Mouse (Mus musculus): ENCODE results near the gene Kat7.

Kat7 gene

GRCm38 (mm10) chr11:95310007-95310647, at the start of gene Kat7:
Gene Kat7, minus strand, starts transcription at chr11:95310246.
- peak; percentile 100 for DNase-seq (ENCODE audit: low read depth, low spot score)

GRCm38 (mm10) chr11:95358263-95358662, 48.2 kb upstream of the Kat7 start:
- DNase-seq (ENCODE audit: low read depth, low spot score) = no peak

DNA sequence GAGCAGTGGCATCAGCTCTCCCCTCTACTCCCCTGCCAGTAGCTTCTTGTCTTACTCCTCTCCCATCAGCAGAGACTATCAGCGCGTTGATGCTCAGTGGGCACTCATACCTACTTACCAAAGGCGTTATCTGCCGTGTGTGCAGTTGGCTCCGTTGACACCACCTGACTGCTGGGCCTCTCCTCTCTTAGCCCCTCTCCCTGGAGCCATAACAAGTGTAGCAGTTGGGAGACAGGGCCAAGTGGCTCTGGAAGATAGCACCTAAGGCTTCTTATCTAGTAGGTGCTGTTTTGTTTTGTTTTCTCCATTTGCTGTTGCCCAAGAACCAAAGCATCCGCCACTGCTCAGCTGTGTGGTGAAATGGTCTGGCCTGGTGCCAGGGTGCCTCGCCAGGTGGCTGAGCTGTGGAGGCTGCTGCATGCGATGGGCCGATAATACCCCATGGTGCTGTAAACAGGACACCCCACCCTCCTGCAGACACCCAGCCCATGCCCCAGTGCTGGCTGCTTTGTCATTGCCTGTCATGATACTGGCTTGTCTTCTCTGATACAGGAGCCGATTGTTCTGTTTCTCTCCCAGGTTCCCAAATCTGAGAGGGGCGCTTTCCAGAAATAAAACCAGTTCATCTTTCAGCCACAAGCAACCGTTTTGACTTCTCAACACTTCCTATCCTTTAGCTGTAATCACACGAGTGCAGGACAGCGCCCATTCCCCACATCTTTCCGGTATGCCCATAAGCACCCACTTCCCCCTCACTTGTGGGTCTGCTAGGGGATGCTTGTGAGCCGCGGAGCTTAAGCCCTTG, 46.6 kb upstream of the Kat7 start:
- DNase-seq (ENCODE audit: low read depth, low spot score) = no peak

GRCm38 (mm10) chr11:95356039-95356438, 46.0 kb upstream of the Kat7 start:
- no peak for DNase-seq (ENCODE audit: low read depth, low spot score)

GRCm38 (mm10) chr11:95355661-95356011, 45.6 kb upstream of the Kat7 start:
- no peak for DNase-seq (ENCODE audit: low read depth, low spot score)

DNA sequence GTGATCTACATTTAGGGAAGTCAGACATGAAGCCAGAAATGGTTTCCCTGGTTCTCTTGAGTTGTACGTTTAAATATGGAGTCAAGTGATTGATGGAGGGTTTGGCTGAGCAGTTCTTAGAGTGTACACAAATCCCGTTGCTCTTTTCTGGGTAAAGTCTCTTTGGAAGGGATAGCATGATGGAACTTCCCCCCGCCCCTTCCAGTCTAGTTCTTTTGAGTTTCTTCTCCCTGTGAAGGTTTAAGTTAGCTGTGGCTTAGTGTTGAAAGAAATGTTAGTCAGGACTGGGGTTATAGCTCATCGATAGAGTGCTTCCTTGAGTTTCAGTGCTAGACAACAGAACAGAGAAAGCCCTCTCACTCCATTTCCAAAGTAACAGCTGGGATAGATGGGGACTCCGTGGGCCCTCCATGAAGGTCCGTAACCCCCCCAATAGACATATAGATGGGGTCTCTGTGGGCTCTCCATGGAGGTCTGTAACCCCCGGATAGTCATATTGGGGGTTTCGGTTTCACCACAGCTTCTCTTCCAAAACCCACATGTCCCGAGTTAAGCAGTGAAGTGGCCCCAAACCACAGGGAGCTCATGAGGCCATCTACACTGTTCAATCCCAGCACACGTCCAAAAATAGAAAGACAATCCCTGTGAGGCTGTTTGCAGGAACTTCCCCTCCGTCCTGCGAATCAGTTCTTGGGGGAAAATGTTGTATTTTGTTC, 45.1 kb upstream of the Kat7 start:
- DNase-seq (ENCODE audit: low read depth, low spot score) = no peak

DNA sequence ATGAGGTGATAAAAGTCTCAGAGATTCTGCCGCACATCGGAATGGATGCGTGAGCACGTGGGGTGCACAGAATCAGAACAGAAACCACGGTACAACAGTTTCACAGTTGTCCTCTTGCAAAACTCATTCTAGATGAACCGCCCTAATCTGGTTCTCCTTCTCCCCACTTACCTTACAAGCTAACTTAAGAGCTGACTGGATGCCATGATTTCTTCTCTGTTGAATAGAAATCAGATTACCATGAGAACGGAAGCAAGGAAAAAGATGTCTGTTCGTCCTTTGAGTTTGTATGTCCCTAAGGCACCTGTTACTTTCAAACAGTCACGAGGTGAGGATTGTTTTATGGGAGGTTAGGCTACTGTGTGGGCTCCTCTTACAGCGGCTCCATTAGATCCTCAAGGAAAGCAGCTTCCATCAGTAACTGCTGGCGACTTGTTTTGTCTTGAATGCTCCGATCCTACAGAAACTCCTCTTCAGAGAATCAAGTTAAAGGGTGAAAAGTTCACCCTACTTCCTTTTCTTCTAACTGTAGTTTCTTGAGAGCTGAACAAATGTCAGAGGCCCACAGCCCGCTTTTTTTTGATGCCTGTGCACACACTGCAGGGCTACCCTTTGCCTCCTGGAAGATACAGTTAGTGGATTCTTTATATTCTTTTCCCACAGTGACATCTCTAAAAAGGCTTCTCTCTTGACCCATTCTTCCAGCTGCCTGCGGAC, 44.3 kb upstream of the Kat7 start:
- no peak for DNase-seq (ENCODE audit: low read depth, low spot score)

GRCm38 (mm10) chr11:95353226-95353625, 43.2 kb upstream of the Kat7 start:
- no peak for DNase-seq (ENCODE audit: low read depth, low spot score)

DNA sequence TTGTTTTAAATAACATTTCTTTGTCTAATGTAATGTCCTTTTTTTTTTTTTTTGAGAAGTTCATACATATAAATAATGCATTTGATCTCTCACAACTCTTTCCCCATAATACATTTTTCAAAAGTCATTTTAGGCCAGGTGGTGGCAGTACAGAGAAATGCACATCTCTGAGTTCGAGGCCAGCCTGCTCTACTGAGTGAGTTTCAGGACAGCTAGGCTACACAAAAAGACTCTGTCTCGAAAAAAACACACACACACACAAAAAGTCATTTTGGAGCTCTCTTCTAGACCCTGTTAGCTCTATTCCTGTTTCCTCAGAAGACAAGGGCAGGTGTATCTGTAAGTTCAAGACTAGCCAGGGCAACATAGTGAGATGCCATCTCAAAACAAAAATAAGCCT, 42.6 kb upstream of the Kat7 start:
- DNase-seq (ENCODE audit: low read depth, low spot score) = no peak

DNA sequence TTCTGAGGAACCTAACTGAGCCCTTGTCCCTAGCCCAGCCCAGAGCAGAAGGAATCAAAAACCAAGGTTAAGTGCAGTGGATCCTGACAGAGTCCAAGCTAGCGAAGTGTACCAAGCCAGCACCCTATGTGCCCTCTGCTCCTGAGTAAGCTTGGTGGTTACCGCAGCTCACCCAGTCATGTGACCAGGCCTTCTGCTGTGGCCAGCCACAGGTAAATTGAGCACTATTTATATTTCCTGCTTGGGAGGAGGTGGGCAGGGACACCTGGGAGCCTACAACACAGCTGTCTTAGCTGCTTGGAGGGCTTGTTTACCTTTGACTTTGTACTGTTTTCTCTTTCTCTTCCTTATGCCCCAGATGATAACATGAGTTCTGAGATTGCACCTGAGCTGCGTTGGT, 40.9 kb upstream of the Kat7 start:
- no peak for DNase-seq (ENCODE audit: low read depth, low spot score)

DNA sequence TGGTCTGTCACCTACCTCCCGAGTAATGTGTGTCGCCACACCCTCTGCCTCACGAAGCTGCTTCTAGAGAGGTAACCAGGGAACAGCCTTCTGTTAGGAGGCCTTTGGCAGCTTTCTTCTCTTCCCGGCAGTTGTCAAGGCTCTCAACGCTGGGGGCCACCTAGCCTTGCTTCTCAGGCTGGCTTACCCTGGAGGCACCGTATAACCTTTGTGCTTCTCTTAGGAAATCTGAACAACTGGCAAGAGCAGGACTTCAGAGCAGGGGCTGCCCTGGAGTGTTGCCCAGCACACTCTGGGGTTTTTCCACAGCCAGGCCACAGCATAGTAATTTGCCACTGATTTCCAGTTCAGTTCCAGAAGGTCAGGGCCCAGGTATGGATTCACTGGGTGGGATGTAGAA, 40.2 kb upstream of the Kat7 start:
- no peak for DNase-seq (ENCODE audit: low read depth, low spot score)

DNA sequence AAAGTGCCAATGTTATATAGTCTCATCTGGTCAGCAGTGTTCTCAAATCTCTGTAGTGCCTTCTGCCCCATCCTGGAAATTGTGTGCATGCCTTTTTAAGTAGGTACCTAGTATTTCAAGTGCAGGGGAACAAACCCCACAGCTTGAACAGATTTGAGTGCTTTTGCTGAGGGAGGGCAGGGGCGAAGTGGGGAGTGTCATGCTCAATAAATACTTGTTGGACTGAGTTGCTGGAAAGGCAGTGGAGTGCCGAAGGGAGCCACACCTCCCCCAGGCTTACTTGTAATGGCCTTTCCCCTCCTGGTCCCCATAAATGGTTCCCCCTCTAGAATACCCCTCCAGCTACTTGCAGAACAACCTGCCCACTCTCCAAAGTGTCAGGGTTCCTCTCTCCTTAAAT, 34.1 kb upstream of the Kat7 start:
- no peak for DNase-seq (ENCODE audit: low read depth, low spot score)

- peak; percentile 45 for DNase-seq (ENCODE audit: low read depth, low spot score)
Measured at GRCm38 (mm10) chr11:95343180-95343579, 33.1 kb upstream of the Kat7 start.

- DNase-seq (ENCODE audit: low read depth, low spot score) = no peak
Measured at GRCm38 (mm10) chr11:95340664-95341063, 30.6 kb upstream of the Kat7 start.

GRCm38 (mm10) chr11:95340259-95340658, 30.2 kb upstream of the Kat7 start:
- DNase-seq (ENCODE audit: low read depth, low spot score) = no peak

DNA sequence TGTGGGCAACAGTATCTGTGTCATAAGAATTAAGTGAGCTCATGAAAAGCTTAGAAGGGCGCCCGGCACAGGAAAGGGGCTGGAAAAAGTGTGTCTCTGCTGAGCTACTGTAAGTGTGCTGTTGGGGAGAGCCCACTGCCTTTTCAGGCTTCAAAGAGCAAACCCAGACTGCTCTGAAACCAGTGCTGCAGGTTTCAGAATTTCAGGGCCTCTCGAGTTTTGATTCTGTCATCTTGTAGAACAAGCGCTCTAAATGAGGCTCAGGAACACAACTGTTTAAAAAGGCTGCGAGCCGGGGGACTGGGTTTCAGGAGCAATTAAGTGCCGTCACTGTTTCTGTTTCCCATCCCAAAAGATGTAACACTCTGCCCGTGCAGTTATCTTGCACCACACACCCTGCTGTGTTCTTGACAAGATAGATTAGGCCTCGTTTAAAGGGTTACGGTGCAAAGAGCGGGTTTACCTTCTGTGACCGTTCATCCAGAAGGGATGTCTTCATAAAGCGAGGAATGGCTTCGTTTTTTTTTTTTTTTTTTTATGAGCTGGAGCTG, 29.5 kb upstream of the Kat7 start:
- DNase-seq (ENCODE audit: low read depth, low spot score) = no peak

- no peak for DNase-seq (ENCODE audit: low read depth, low spot score)
Measured at GRCm38 (mm10) chr11:95337846-95338342, 27.8 kb upstream of the Kat7 start.

GRCm38 (mm10) chr11:95337129-95337813, 27.2 kb upstream of the Kat7 start:
- DNase-seq (ENCODE audit: low read depth, low spot score) = no peak

GRCm38 (mm10) chr11:95336568-95337128, 26.6 kb upstream of the Kat7 start, which contains the start of gene Fam117a:
Gene Fam117a, plus strand, starts transcription at chr11:95337018.
- DNase-seq (ENCODE audit: low read depth, low spot score) = peak; percentile 84

DNA sequence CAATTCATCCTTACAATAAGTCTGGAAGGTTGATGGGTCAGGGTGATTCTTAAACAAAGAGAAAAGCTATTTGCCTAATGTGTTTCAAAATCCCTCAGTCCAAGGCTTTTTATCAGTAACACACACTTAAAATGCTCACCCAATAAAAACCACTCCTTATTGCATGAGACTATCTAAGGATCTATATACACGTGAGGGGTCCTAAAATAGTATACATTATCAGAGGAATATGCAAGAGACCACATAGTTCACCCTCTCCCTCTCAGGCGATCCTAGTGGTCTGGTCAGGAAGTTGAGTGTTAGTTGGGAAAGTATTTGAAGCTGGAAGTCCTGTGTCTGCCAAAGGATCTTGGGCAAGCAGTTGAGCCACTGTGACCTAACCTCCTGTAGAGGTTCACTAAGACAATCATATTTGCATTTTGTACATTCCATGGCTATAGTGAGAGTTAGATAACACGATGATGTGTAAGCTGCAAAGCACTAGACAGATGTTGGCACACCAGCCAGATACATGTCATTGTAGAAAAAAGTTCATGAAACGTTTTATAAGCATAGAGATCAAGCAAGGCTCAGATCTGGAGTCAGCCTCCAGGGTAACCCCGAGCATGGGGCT, 24.5 kb upstream of the Kat7 start:
- DNase-seq (ENCODE audit: low read depth, low spot score) = no peak
